Comparison of ENCODE assay signal across 10 mouse cellular contexts in the genomic region with DNA sequence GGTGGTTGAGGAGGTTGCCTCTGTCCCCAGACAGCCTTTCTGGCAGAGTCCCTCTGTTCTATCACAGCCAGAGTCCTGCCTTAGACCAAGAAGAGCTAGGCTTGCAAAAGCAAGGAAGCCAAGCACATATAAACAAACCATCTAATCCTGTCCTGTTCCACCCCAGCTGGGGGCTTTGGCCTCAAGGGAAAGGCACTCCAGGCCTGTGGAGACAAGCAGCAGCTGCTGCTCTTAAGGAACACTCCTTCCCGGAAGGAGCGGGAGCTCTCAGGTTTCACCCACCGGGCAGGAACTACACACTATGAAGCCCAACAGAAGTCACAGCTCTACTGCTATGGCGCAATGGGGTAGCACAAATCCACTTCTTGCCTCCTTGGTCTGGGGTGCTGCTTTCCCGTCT.
DNase-seq lines count a peak whose midpoint lies in the region; ATAC-seq lines count a peak whose summit lies in the region.
"Had no signal": no experiment of that assay in that cellular context is flagged by ENCODE, and none has a peak within 500 bp of the region (broad histone marks: within the 10 kb centered on the region; RNA-seq: fewer than 3 reads in every experiment).

No protein-coding gene starts in this region.

- H3K36me3 ChIP-seq in kidney, embryonic 14.5 days (ENCODE audit: control insufficient read depth, insufficient read depth, low read length), result no peaks in the 10 kb centered on the region
- H3K36me3 ChIP-seq in limb, embryonic 12.5 days, result no peaks in the 10 kb centered on the region
- H3K36me3 ChIP-seq in neural tube, embryonic 14.5 days (ENCODE audit: control insufficient read depth, insufficient read depth, low read length), result no peaks in the 10 kb centered on the region
- H3K36me3 ChIP-seq: G1E had no signal

- H3K4me1 ChIP-seq in kidney, embryonic 14.5 days (ENCODE audit: control insufficient read depth, insufficient read depth, low read length), result peaks cover 9% of the 10 kb centered on the region
- peaks cover 17% of the 10 kb centered on the region for H3K4me1 ChIP-seq in limb, embryonic 12.5 days (replicated peaks)
- H3K4me1 ChIP-seq in neural tube, embryonic 14.5 days (ENCODE audit: control insufficient read depth, insufficient read depth, low read length), result peaks cover 6% of the 10 kb centered on the region; the same call in 1 of the 2 replicates

- H3K27me3 ChIP-seq in kidney, embryonic 14.5 days (ENCODE audit: control insufficient read depth, insufficient read depth, low read length), result no peaks in the 10 kb centered on the region
- peaks cover 70% of the 10 kb centered on the region for H3K27me3 ChIP-seq in limb, embryonic 12.5 days
- no peaks in the 10 kb centered on the region for H3K27me3 ChIP-seq in neural tube, embryonic 14.5 days (ENCODE audit: control insufficient read depth, insufficient read depth, low read length)

- peak overlapping the region; percentile 31; the same call in 1 of the 2 replicates for H3K27ac ChIP-seq in kidney, embryonic 14.5 days (ENCODE audit: low read depth, low read length)
- H3K27ac ChIP-seq in limb, embryonic 12.5 days, result no peak overlapping the region
- H3K27ac ChIP-seq in neural tube, embryonic 14.5 days (ENCODE audit: low read depth, low read length), result 0 out of 2 replicates have a peak overlapping the region, but pooled peaks have one; percentile 1

- no peaks in the 10 kb centered on the region for H3K9me3 ChIP-seq in kidney, embryonic 14.5 days (ENCODE audit: control insufficient read depth, low read length)
- no peaks in the 10 kb centered on the region for H3K9me3 ChIP-seq in limb, embryonic 12.5 days
- H3K9me3 ChIP-seq in neural tube, embryonic 14.5 days (ENCODE audit: control insufficient read depth, low read length), result no peaks in the 10 kb centered on the region
- H3K9me3 ChIP-seq: G1E had no signal

- no peak for DNase-seq in kidney, adult 18-20 months
- peak; percentile 65 to 76 for DNase-seq in gastrocnemius, adult 8-10 months (ENCODE audit: low spot score in 2 of 2)
- DNase-seq in frontal cortex, postnatal 14 days (ENCODE audit: low spot score in 2 of 2), result no peak
- no peak for DNase-seq in cerebellum, adult 9-10 months
- DNase-seq in retina, postnatal 1 day, result no peak

- 17% methylated on average over 5 of the region's 5 CpGs for WGBS in kidney, embryonic 14.5 days
- WGBS in limb, embryonic 12.5 days, result 17% methylated on average over 5 of the region's 5 CpGs
- 45% methylated on average over 5 of the region's 5 CpGs for WGBS in neural tube, embryonic 14.5 days

- H3K4me3 ChIP-seq in kidney, embryonic 14.5 days (ENCODE audit: low read length), result no peak overlapping the region
- H3K4me3 ChIP-seq in limb, embryonic 12.5 days (replicated peaks), result no peak overlapping the region
- no peak overlapping the region for H3K4me3 ChIP-seq in neural tube, embryonic 14.5 days (ENCODE audit: low read depth, low read length)
- H3K4me3 ChIP-seq: erythroblast, embryonic 14.5 days had no signal

- H3K4me2 ChIP-seq in kidney, embryonic 14.5 days (replicated peaks; ENCODE audit: low read depth, low read length), result no peak overlapping the region
- no peak overlapping the region for H3K4me2 ChIP-seq in limb, embryonic 12.5 days
- H3K4me2 ChIP-seq in neural tube, embryonic 14.5 days (ENCODE audit: low read depth, low read length), result no peak overlapping the region

- no peak overlapping the region for H3K9ac ChIP-seq in kidney, embryonic 14.5 days (ENCODE audit: low read depth, low read length)
- H3K9ac ChIP-seq in limb, embryonic 12.5 days (replicated peaks), result no peak overlapping the region
- no peak overlapping the region for H3K9ac ChIP-seq in neural tube, embryonic 14.5 days (replicated peaks; ENCODE audit: low read depth, low read length)

- peak; percentile 87 for ATAC-seq in kidney, embryonic 14.5 days (ENCODE audit: low FRiP score, low TSS enrichment)
- ATAC-seq in limb, embryonic 12.5 days (ENCODE audit: insufficient number of reproducible peaks, insufficient read depth, low FRiP score, low TSS enrichment, low read depth), result peak; percentile 15; the same call in 1 of the 2 replicates
- ATAC-seq in neural tube, embryonic 14.5 days (ENCODE audit: low read depth), result no peak

Comparison
In these comparisons a context has a peak if more than half of its experiments do, and no peak if none do; other contexts are left out.
1. DNase-seq: peak in gastrocnemius, adult 8-10 months (2 of 2); none in kidney, adult 18-20 months (single experiment), frontal cortex, postnatal 14 days (0 of 2), cerebellum, adult 9-10 months (single experiment) and retina, postnatal 1 day (single experiment).